Mouse (Mus musculus): ENCODE measurements around the gene Spats1. TPM values are rescaled to one million over a fixed set of nuclear protein-coding genes. Genes with fewer than 3 reads are reported as not detected.
A peak's percentile ranks its signal among the peaks of the same experiment; 100 is the strongest.
"Not testable (repeated sequence)": the region's sequence is repeated elsewhere in the genome, so short reads cannot be mapped to it uniquely, and the experiment has no call there.

Gene Spats1
- total RNA-seq, 1 experiment = 8.5 TPM

DNA sequence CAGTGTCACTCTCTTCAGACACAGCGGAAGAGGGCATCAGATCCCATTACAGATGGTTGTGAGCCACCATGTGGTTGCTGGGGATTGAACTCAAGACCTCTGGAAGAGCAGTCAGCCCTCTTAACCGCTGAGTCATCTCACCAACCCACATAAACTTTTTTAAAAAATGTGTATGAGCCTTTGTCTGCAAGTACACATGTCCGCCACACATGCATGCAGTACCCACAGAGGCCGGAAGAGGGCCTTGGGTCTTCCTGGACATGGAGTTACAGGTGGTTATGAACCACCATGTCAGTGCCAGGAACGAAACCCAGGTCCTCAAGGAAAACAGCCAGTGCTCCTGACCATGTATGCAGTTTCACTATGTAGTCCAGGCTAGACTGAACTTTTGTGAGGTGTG, 17.7 kb downstream of the Spats1 start:
- TF ChIP-seq ZC3H11A (IDR thresholded peaks at IDR 0.05; ENCODE audit: borderline replicate concordance, low read depth, low read length) = no peak
- no peak for TF ChIP-seq CHD2 (IDR thresholded peaks at IDR 0.05; ENCODE audit: low read depth, low read length)
- peak; percentile 60; the same call in 1 of the 2 replicates for TF ChIP-seq MAFK (IDR thresholded peaks at IDR 0.05; ENCODE audit: insufficient read depth, low read depth, low read length)
- 0 out of 2 replicates have a peak, but pooled peaks have one; percentile 23 for TF ChIP-seq HCFC1 (IDR thresholded peaks at IDR 0.05; ENCODE audit: borderline replicate concordance, insufficient read depth, low read length)
- peaks cover 13 to 20% of the 10 kb centered on the region in 2 experiments for H3K4me1 ChIP-seq (ENCODE audit: control insufficient read depth in 2 of 2, insufficient read depth in 2 of 2, low read length in 2 of 2, poor library complexity in 1 of 2)
- no peaks in the 10 kb centered on the region; the same call in 1 of the 2 replicates for H3K36me3 ChIP-seq (ENCODE audit: control insufficient read depth, insufficient read depth, low read length, poor library complexity, severe bottlenecking)
- in situ Hi-C loops (cut with MboI; ENCODE audit: low sequenced_read_pairs in 2 of 2, unreplicated experiment in 2 of 2) = no loop called here
- peak overlapping the region; percentile 80 for H3K9ac ChIP-seq (ENCODE audit: insufficient read depth, low read depth, low read length, poor library complexity, severe bottlenecking)
- no peaks in the 10 kb centered on the region for H3K9me3 ChIP-seq (ENCODE audit: control insufficient read depth, insufficient read depth, low read depth, low read length)
- H3K4me3 ChIP-seq (ENCODE audit: insufficient read depth in 1 of 2, low read depth in 1 of 2, low read length in 2 of 2, poor library complexity in 1 of 2, severe bottlenecking in 1 of 2) = peak overlapping the region; percentile 37 to 56
- peak overlapping the region; percentile 98 for H3K27ac ChIP-seq (ENCODE audit: insufficient read depth, low read depth, low read length, poor library complexity, severe bottlenecking)
- DNase-seq (ENCODE audit: low read depth, low spot score) = peak; percentile 79

GRCm38 (mm10) chr17:45456260-45457152, 18.7 kb downstream of the Spats1 start:
- Histone ChIP-seq H3K4me3 (ENCODE audit: insufficient read depth in 1 of 2, low read depth in 1 of 2, low read length in 2 of 2, poor library complexity in 1 of 2, severe bottlenecking in 1 of 2) (peak overlapping the region; percentile 37 to 56), H3K27ac (ENCODE audit: insufficient read depth, low read depth, low read length, poor library complexity, severe bottlenecking) (peak overlapping the region; percentile 98), H3K4me1 (ENCODE audit: control insufficient read depth in 2 of 2, insufficient read depth in 2 of 2, low read length in 2 of 2, poor library complexity in 1 of 2) (peaks cover 13 to 20% of the 10 kb centered on the region in 2 experiments), H3K9ac (ENCODE audit: insufficient read depth, low read depth, low read length, poor library complexity, severe bottlenecking) (peak overlapping the region; percentile 80), H3K9me3 (ENCODE audit: control insufficient read depth, insufficient read depth, low read depth, low read length) (no peaks in the 10 kb centered on the region), H3K36me3 (ENCODE audit: control insufficient read depth, insufficient read depth, low read length, poor library complexity, severe bottlenecking) (no peaks in the 10 kb centered on the region; the same call in 1 of the 2 replicates)
- TF ChIP-seq ZC3H11A (IDR thresholded peaks at IDR 0.05; ENCODE audit: borderline replicate concordance, low read depth, low read length) (no peak), CHD2 (IDR thresholded peaks at IDR 0.05; ENCODE audit: low read depth, low read length) (no peak), ZNF384 (IDR thresholded peaks at IDR 0.05; ENCODE audit: low read depth, low read length) (no peak), MAFK (IDR thresholded peaks at IDR 0.05; ENCODE audit: insufficient read depth, low read depth, low read length) (no peak), HCFC1 (IDR thresholded peaks at IDR 0.05; ENCODE audit: borderline replicate concordance, insufficient read depth, low read length) (no peak)
- in situ Hi-C loops (cut with MboI; ENCODE audit: low sequenced_read_pairs in 2 of 2, unreplicated experiment in 2 of 2) = no loop called here
- no peak for DNase-seq (ENCODE audit: low read depth, low spot score)

GRCm38 (mm10) chr17:45455783-45456182, 19.4 kb downstream of the Spats1 start:
- in situ Hi-C loops (cut with MboI; ENCODE audit: low sequenced_read_pairs in 2 of 2, unreplicated experiment in 2 of 2); H3K9me3 ChIP-seq (ENCODE audit: control insufficient read depth, insufficient read depth, low read depth, low read length); DNase-seq (ENCODE audit: low read depth, low spot score); H3K36me3 ChIP-seq (ENCODE audit: control insufficient read depth, insufficient read depth, low read length, poor library complexity, severe bottlenecking): not testable (repeated sequence)
- Histone ChIP-seq H3K4me3 (ENCODE audit: insufficient read depth in 1 of 2, low read depth in 1 of 2, low read length in 2 of 2, poor library complexity in 1 of 2, severe bottlenecking in 1 of 2) (peak overlapping the region; percentile 37 to 56; a peak in 2 of 4 replicates), H3K9ac (ENCODE audit: insufficient read depth, low read depth, low read length, poor library complexity, severe bottlenecking) (peak overlapping the region; percentile 80; the same call in 1 of the 2 replicates), H3K4me1 (ENCODE audit: control insufficient read depth in 2 of 2, insufficient read depth in 2 of 2, low read length in 2 of 2, poor library complexity in 1 of 2) (peaks cover 13 to 21% of the 10 kb centered on the region in 2 experiments), H3K27ac (ENCODE audit: insufficient read depth, low read depth, low read length, poor library complexity, severe bottlenecking) (peak overlapping the region; percentile 98)

GRCm38 (mm10) chr17:45454794-45455193, 20.4 kb downstream of the Spats1 start:
- no peak for DNase-seq (ENCODE audit: low read depth, low spot score)
- peaks cover 17 to 25% of the 10 kb centered on the region in 2 experiments for H3K4me1 ChIP-seq (ENCODE audit: control insufficient read depth in 2 of 2, insufficient read depth in 2 of 2, low read length in 2 of 2, poor library complexity in 1 of 2)
- peak overlapping the region; percentile 86; the same call in 1 of the 2 replicates for H3K9ac ChIP-seq (ENCODE audit: insufficient read depth, low read depth, low read length, poor library complexity, severe bottlenecking)
- no peaks in the 10 kb centered on the region for H3K36me3 ChIP-seq (ENCODE audit: control insufficient read depth, insufficient read depth, low read length, poor library complexity, severe bottlenecking)
- peak overlapping the region; percentile 100 for H3K27ac ChIP-seq (ENCODE audit: insufficient read depth, low read depth, low read length, poor library complexity, severe bottlenecking)
- in situ Hi-C loops (cut with MboI; ENCODE audit: low sequenced_read_pairs in 2 of 2, unreplicated experiment in 2 of 2) = no loop called here
- H3K4me3 ChIP-seq (ENCODE audit: insufficient read depth in 1 of 2, low read depth in 1 of 2, low read length in 2 of 2, poor library complexity in 1 of 2, severe bottlenecking in 1 of 2) = no peak overlapping the region
- no peaks in the 10 kb centered on the region for H3K9me3 ChIP-seq (ENCODE audit: control insufficient read depth, insufficient read depth, low read depth, low read length)
- TF ChIP-seq MAFK (IDR thresholded peaks at IDR 0.05; ENCODE audit: insufficient read depth, low read depth, low read length) = no peak
- no peak for TF ChIP-seq CHD2 (IDR thresholded peaks at IDR 0.05; ENCODE audit: low read depth, low read length)
- TF ChIP-seq HCFC1 (IDR thresholded peaks at IDR 0.05; ENCODE audit: borderline replicate concordance, insufficient read depth, low read length) = no peak
- TF ChIP-seq ZC3H11A (IDR thresholded peaks at IDR 0.05; ENCODE audit: borderline replicate concordance, low read depth, low read length) = no peak
- no peak for TF ChIP-seq ZNF384 (IDR thresholded peaks at IDR 0.05; ENCODE audit: low read depth, low read length)
